Mouse (Mus musculus): ENCODE measurements around the gene Tspan9. TPM values are rescaled to one million over a fixed set of nuclear protein-coding genes. Genes with fewer than 3 reads are reported as not detected.
A peak's percentile ranks its signal among the peaks of the same experiment; 100 is the strongest.

Gene Tspan9
- total RNA-seq, 2 experiments from 2014 or later, result 43.7 to 57.9 TPM

- no peak for DNase-seq (ENCODE audit: low spot score in 2 of 2)
Measured at GRCm38 (mm10) chr6:127992993-127993392, 150.4 kb downstream of the Tspan9 start.

GRCm38 (mm10) chr6:127991509-127992176 lies 151.8 kb downstream of the Tspan9 start:
- DNase-seq (ENCODE audit: low spot score in 2 of 2), result peak in 1 of 2 experiments; percentile 21

DNA sequence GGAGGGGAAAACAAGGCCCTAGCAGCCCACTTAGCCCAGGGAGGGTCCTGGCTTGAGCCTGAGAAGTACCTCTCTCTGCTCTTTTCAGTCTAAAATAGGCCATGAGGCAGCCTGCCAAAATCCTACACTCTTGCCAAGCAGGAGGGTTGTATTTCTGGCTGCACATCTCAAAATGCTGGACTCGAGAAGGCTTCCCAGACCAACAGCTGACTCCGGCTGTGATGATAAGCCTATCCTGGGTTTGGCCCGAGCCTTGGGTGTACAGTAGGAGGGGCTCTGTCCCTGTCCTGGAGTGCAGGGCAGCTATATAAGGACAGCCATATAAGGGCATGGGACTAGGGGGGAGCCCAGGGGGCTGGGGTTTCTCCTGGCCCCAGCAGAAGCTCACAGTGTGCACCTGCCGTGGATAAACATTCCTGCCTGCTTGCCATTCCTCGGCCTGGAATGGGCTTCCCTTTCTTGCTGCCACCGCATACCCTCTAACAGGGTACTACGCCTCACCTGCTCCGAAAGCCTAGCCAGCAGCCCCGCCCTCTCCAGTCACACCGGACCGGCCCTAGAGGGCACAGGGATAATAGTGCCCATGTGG lies 153.7 kb downstream of the Tspan9 start:
- DNase-seq (ENCODE audit: low spot score in 2 of 2), result no peak

GRCm38 (mm10) chr6:127988944-127989494 lies 154.4 kb downstream of the Tspan9 start:
- no peak for DNase-seq (ENCODE audit: low spot score in 2 of 2)

DNA sequence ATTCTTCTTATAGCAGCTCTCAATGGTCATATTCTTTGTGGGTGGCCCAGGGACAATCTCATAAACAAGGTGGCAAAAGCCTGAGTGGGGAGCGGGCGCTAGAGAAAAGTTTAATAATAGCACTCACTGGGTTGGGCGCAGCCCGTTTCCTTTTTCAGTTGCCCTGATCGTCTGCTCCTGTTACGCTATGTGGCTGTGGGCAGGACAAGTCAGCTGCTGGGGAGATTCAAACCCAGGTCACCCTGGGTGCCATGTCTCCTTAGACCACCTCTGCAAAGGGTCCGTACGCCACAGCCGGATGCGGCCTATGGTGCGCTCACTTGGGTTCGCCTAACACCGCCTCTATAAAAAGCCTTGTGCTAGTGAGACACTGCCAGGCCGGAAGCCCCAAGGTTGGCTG lies 156.0 kb downstream of the Tspan9 start:
- no peak for DNase-seq (ENCODE audit: low spot score in 2 of 2)

GRCm38 (mm10) chr6:127986357-127986756 lies 157.0 kb downstream of the Tspan9 start:
- no peak for DNase-seq (ENCODE audit: low spot score in 2 of 2)

- DNase-seq (ENCODE audit: low spot score in 2 of 2), result peak in 1 of 2 experiments; percentile 57
Measured at GRCm38 (mm10) chr6:127981176-127981575, 162.2 kb downstream of the Tspan9 start.

- no peak for DNase-seq (ENCODE audit: low spot score in 2 of 2)
Measured at GRCm38 (mm10) chr6:127980381-127981045, 162.9 kb downstream of the Tspan9 start.

DNA sequence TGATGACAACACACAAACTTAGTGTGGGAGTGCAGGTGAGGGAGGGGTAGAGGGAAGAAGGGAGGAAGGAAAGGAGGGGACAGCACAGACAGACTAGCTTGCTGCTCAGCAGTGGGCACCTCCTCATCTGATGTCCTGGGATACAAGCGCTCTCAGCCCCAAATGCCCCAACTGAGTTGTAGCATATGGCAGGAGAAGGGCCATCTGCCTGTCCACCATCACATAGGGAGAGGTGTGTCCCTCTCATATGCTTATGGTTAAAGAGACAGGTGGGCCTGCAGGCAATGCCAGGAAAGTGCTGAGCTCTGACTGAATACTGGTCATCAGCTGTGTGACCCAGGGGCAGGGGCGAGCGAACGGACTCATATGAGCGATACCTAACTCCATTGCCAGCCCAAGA lies 163.6 kb downstream of the Tspan9 start:
- no peak for DNase-seq (ENCODE audit: low spot score in 2 of 2)

DNA sequence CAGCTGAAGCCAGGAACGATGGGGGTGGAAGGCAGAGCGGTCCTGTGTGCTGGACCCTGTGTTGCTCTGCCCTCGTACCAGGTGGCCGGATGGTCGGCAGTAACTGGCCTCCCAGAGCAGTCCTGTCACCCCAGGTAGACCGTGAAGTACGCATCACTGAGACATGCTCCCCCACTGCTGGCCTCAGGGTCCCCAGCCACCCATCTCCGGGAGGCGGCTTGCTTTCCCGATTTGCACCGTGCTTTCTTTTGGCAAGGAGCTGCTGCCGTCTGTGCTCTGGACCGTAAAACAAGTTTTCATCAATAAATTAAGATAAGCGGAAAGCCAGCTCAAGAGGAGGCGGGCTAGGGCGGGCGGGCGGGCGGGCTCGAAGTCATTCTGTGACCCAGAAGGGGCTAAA lies 164.5 kb downstream of the Tspan9 start:
- no peak for DNase-seq (ENCODE audit: low spot score in 2 of 2)

GRCm38 (mm10) chr6:127976695-127977094 lies 166.7 kb downstream of the Tspan9 start:
- DNase-seq (ENCODE audit: low spot score in 2 of 2), result no peak

GRCm38 (mm10) chr6:127974000-127974399 lies 169.4 kb downstream of the Tspan9 start:
- peak in 1 of 2 experiments; percentile 33 for DNase-seq (ENCODE audit: low spot score in 2 of 2)

DNA sequence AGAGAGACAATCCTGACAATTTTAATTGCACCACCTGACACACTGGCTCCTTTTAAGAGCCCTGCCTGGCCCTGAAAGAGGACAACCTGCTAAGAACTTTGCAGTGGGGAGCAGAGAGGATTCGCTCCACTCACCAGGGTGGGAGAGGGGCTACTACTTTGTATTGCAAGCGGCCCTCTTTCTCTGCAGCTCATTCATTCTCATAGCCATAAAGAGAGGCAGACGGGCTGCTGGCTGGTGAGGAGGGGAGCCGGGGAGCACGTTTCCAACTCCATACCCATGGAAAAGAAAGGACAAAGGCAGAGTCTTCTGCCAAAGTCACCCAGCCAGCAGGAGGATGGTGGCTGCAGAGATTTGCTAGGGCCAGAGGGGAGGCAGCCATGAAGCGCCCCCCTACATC lies 169.8 kb downstream of the Tspan9 start:
- no peak for DNase-seq (ENCODE audit: low spot score in 2 of 2)

GRCm38 (mm10) chr6:127971931-127972330 lies 171.5 kb downstream of the Tspan9 start:
- no peak for DNase-seq (ENCODE audit: low spot score in 2 of 2)

DNA sequence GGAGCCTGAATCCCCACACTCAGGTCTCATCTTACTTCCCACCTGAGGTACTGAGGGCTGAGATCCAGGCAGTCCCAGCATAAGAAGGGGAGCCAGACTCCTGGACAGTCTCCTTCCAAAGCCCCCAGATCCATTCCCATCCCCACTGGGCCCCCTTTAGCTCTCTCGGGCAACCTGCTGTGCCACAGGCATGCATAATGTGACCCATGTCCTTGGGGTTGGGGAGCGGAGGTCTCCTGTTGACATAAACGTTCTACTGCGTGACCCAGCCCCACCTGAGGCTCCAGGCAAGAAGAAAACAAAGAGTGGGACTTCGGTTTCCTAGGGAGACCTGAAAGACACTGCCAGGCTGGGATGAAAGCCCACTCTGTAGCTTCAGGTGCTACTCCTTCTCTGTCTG lies 172.5 kb downstream of the Tspan9 start:
- no peak for DNase-seq (ENCODE audit: low spot score in 2 of 2)

GRCm38 (mm10) chr6:127970120-127970519 lies 173.3 kb downstream of the Tspan9 start:
- peak; percentile 83 to 87 for DNase-seq (ENCODE audit: low spot score in 2 of 2)

DNA sequence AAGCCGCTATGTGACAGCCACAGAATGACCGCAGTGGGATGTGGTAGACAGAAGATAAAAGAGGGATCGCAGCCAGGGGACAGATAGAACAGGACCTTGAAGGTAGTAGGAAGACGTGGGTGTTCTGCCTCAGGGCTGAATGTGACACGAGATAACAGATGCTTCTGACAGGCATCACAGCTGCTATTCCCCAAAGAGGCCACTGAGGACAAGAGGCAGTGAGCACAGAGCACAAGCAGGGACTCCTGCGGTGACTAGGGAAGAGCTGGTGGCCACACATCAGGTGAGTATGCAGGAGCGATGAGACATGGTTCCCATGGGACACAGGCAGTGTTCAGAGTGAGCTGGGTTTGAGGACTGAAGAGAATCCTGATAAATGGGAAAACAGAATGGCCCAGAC lies 173.7 kb downstream of the Tspan9 start:
- DNase-seq (ENCODE audit: low spot score in 2 of 2), result no peak

DNA sequence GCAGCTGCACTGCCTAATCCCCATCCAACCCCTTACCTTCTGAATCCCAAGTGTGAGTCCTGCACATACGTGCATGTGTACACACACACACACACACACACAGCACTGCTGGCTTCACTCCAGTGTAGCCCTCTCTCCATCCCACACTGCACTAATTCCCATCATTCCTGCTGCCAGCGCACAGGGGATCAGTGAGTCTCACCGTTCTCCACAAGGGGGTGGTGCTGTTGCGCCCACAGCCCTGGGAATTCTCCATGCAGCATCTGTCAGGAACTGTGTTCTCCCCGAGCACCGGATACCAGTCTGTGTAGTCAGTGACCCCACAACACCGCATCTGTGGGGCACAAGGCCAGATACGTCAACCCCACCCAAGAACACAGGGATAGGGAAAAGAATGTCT lies 177.9 kb downstream of the Tspan9 start:
- no peak for DNase-seq (ENCODE audit: low spot score in 2 of 2)

GRCm38 (mm10) chr6:127960203-127960602 lies 183.2 kb downstream of the Tspan9 start:
- DNase-seq (ENCODE audit: low spot score in 2 of 2), result no peak

GRCm38 (mm10) chr6:127956172-127956571 lies 187.2 kb downstream of the Tspan9 start:
- no peak for DNase-seq (ENCODE audit: low spot score in 2 of 2)

GRCm38 (mm10) chr6:127953071-127953470 lies 190.3 kb downstream of the Tspan9 start:
- DNase-seq (ENCODE audit: low spot score in 2 of 2), result no peak

- no peak for DNase-seq (ENCODE audit: low spot score in 2 of 2)
Measured at GRCm38 (mm10) chr6:127949885-127950284, 193.5 kb downstream of the Tspan9 start.

Measured in adrenal gland, adult 18-20 months (tissue).